Mouse (Mus musculus) spleen, adult 2 months (tissue): ENCODE data around the gene Efs.

Experiments
- CTCF ChIP-seq: fragments of 200-500 bp; IDR thresholded peaks from 2 replicates; pipeline ENCODE4 v1.5.1; 2011; ENCODE audit warnings: mild to moderate bottlenecking, inconsistent platforms; ENCODE audit not compliant: insufficient read depth, insufficient read length, insufficient replicate concordance; ENCODE audit errors: extremely low read depth
- POLR2A ChIP-seq: fragments of 200-500 bp; IDR thresholded peaks from 2 replicates; pipeline ENCODE4 v1.6.1; 2011; ENCODE audit warnings: low read depth, low read length, inconsistent platforms

GRCm38 (mm10) chr14:54954474-54954873, 28.5 kb upstream of the Efs start:
- TF ChIP-seq CTCF (no peak), POLR2A (no peak)
